In genomic region chr6:72189061-72189863, GRCm38 (mm10) we compare ENCODE assay signal across 8 mouse cellular contexts. TPM values are rescaled to one million over a fixed set of nuclear protein-coding genes. Genes with fewer than 3 reads are reported as not detected.
DNase-seq lines count a peak whose midpoint lies in the region; ATAC-seq lines count a peak whose summit lies in the region.

No protein-coding gene starts in this region.

- H3K36me3 ChIP-seq in forebrain, embryonic 13.5 days (ENCODE audit: poor library complexity, severe bottlenecking), result no peaks in the 10 kb centered on the region
- no peaks in the 10 kb centered on the region for H3K36me3 ChIP-seq in limb, embryonic 13.5 days
- no peaks in the 10 kb centered on the region for H3K36me3 ChIP-seq in neural tube, embryonic 11.5 days (ENCODE audit: control insufficient read depth, insufficient read depth, low read length)

- WGBS in forebrain, embryonic 13.5 days, result 4% methylated on average over 29 of the region's 29 CpGs
- WGBS in limb, embryonic 13.5 days, result 2% methylated on average over 29 of the region's 29 CpGs
- WGBS in neural tube, embryonic 11.5 days, result 4% methylated on average over 27 of the region's 29 CpGs

- peak overlapping the region; percentile 63 for H3K4me2 ChIP-seq in forebrain, embryonic 13.5 days
- H3K4me2 ChIP-seq in limb, embryonic 13.5 days (replicated peaks), result peak overlapping the region; percentile 63
- H3K4me2 ChIP-seq in neural tube, embryonic 11.5 days (ENCODE audit: low read depth), result peak overlapping the region; percentile 46

- H3K4me1 ChIP-seq in forebrain, embryonic 13.5 days, result peaks cover 13% of the 10 kb centered on the region
- H3K4me1 ChIP-seq in limb, embryonic 13.5 days, result peaks cover 51% of the 10 kb centered on the region
- peaks cover 10% of the 10 kb centered on the region; the same call in 1 of the 2 replicates for H3K4me1 ChIP-seq in neural tube, embryonic 11.5 days (ENCODE audit: control insufficient read depth, insufficient read depth, low read length)

- peak overlapping the region; percentile 45 for H3K9ac ChIP-seq in forebrain, embryonic 13.5 days
- peak overlapping the region; percentile 55 for H3K9ac ChIP-seq in limb, embryonic 13.5 days
- H3K9ac ChIP-seq in neural tube, embryonic 11.5 days (ENCODE audit: low read length), result peak overlapping the region; percentile 32

- peak overlapping the region; percentile 16 for H3K4me3 ChIP-seq in forebrain, embryonic 13.5 days
- peak overlapping the region; percentile 28 for H3K4me3 ChIP-seq in limb, embryonic 13.5 days
- no peak overlapping the region for H3K4me3 ChIP-seq in neural tube, embryonic 11.5 days (ENCODE audit: low read depth, low read length)

- ATAC-seq in forebrain, embryonic 13.5 days, result peak; percentile 45
- peak; percentile 81 for ATAC-seq in limb, embryonic 13.5 days (ENCODE audit: low FRiP score, low read depth)
- ATAC-seq in neural tube, embryonic 11.5 days (ENCODE audit: insufficient read depth, low FRiP score, low TSS enrichment), result no peak

- no peak overlapping the region for H3K27ac ChIP-seq in forebrain, embryonic 13.5 days
- peak overlapping the region; percentile 87 for H3K27ac ChIP-seq in limb, embryonic 13.5 days
- no peak overlapping the region for H3K27ac ChIP-seq in neural tube, embryonic 11.5 days (ENCODE audit: low read depth, low read length)

- H3K9me3 ChIP-seq in forebrain, embryonic 13.5 days (replicated peaks), result no peaks in the 10 kb centered on the region
- H3K9me3 ChIP-seq in limb, embryonic 13.5 days, result no peaks in the 10 kb centered on the region
- H3K9me3 ChIP-seq in neural tube, embryonic 11.5 days (ENCODE audit: control insufficient read depth, low read length), result no peaks in the 10 kb centered on the region

- peaks cover 40% of the 10 kb centered on the region for H3K27me3 ChIP-seq in forebrain, embryonic 13.5 days
- H3K27me3 ChIP-seq in limb, embryonic 13.5 days, result peaks cover 3% of the 10 kb centered on the region; the same call in 1 of the 2 replicates
- H3K27me3 ChIP-seq in neural tube, embryonic 11.5 days (ENCODE audit: control insufficient read depth, insufficient read depth, low read length), result peaks cover 9% of the 10 kb centered on the region; the same call in 1 of the 2 replicates

- peak; percentile 46 for DNase-seq in ovary, postnatal 36 days (ENCODE audit: low spot score)
- DNase-seq in ovary, postnatal 10 days (ENCODE audit: low spot score), result no peak
- DNase-seq in heart, postnatal 4 days, result peak; percentile 64
- peak; percentile 35 for DNase-seq in neural tube, embryonic 11.5 days (ENCODE audit: low spot score)
- no peak for DNase-seq in spleen, postnatal 14 days (ENCODE audit: low spot score in 2 of 2)
- DNase-seq in c-Kit-positive CD71-positive TER-119-positive erythroid progenitor cells, embryonic 14.5 days (ENCODE audit: low spot score), result no peak

RNA-seq across cellular contexts. Expression of gene Atoh8, which starts 46.1 kb away (rescaled TPM):
- 2.9 and 4.5 TPM in 2 replicates for polyA plus RNA-seq in forebrain, embryonic 13.5 days (2015; fragmentation: Nextera tagmentation; extraction: Ambion mirVana)
- total RNA-seq in heart, postnatal 4 days (2021), result 1 to 10 TPM; 7.2 to 8.6 TPM
- polyA plus RNA-seq in limb, embryonic 13.5 days (2015; fragmentation: Nextera tagmentation; extraction: Ambion mirVana), result 31.5 and 32.3 TPM in 2 replicates
- polyA plus RNA-seq in neural tube, embryonic 11.5 days (2014; fragmentation: Nextera tagmentation; extraction: Ambion mirVana), result 8.5 and 9.4 TPM in 2 replicates

Comparison
In these comparisons a context has a peak if more than half of its experiments do, and no peak if none do; other contexts are left out.
1. DNase-seq: peak in ovary, postnatal 36 days (single experiment), heart, postnatal 4 days (single experiment) and neural tube, embryonic 11.5 days (single experiment); none in ovary, postnatal 10 days (single experiment), spleen, postnatal 14 days (0 of 2) and c-Kit-positive CD71-positive TER-119-positive erythroid progenitor cells, embryonic 14.5 days (single experiment).
2. Peak in every context shown above with its lines, with median percentiles within 50 percentile points of each other: H3K4me2 ChIP-seq and H3K9ac ChIP-seq.